Mouse (Mus musculus) heart, embryonic 11.5 days (tissue): ENCODE measurements around the gene Pou6f1. TPM values are rescaled to one million over a fixed set of nuclear protein-coding genes. Genes with fewer than 3 reads are reported as not detected.
"Not testable (repeated sequence)": the region's sequence is repeated elsewhere in the genome, so short reads cannot be mapped to it uniquely, and the experiment has no call there.

Source experiments
- ATAC-seq: fragments of 200-750 bp; cut with Nextera tagmentation; replicated peaks from 2 replicates; pipeline ENCODE4 v1.8.0; 2017; ENCODE audit warnings: moderate library complexity; ENCODE audit not compliant: insufficient number of reproducible peaks, low FRiP score, low TSS enrichment
- H3K27ac ChIP-seq: fragments of 300-500 bp; sonication (generic); 2 replicates; pipeline ENCODE4 v1.5.1; 2014; ENCODE audit warnings: mild to moderate bottlenecking, low read depth, low read length
- H3K27me3 ChIP-seq: fragments of 300-500 bp; sonication (generic); 2 replicates; pipeline ENCODE4 v1.6.1; 2014; ENCODE audit warnings: mild to moderate bottlenecking, low read length, mixed read lengths; ENCODE audit not compliant: control insufficient read depth, insufficient read depth
- H3K36me3 ChIP-seq: fragments of 300-500 bp; sonication (generic); 2 replicates; pipeline ENCODE4 v1.6.1; 2014; ENCODE audit warnings: mild to moderate bottlenecking, low read length, moderate library complexity, mixed read lengths; ENCODE audit not compliant: control insufficient read depth, insufficient read depth
- H3K4me1 ChIP-seq: fragments of 300-500 bp; sonication (generic); 2 replicates; pipeline ENCODE4 v1.6.1; 2014; ENCODE audit warnings: low read length; ENCODE audit not compliant: control insufficient read depth, insufficient read depth
- H3K4me2 ChIP-seq: fragments of 300-500 bp; sonication (generic); 2 replicates; pipeline ENCODE4 v1.6.1; 2014; ENCODE audit warnings: mild to moderate bottlenecking, moderate library complexity
- H3K4me3 ChIP-seq: fragments of 300-500 bp; sonication (generic); 2 replicates; pipeline ENCODE4 v1.5.1; 2014; ENCODE audit warnings: low read depth, low read length
- H3K9ac ChIP-seq: fragments of 300-500 bp; sonication (generic); 2 replicates; pipeline ENCODE4 v1.6.1; 2014; ENCODE audit warnings: mild to moderate bottlenecking, low read depth, low read length, moderate library complexity
- H3K9me3 ChIP-seq: fragments of 300-500 bp; sonication (generic); replicated peaks from 2 replicates; pipeline ENCODE4 v1.6.1; 2016; ENCODE audit warnings: low read length; ENCODE audit not compliant: control insufficient read depth
- WGBS: fragments of 180-500 bp; shearing (Covaris S2); extraction: QIAGEN DNeasy Blood & Tissue Kit; methylation state at CpG from one replicate; pipeline ENCODE4 v1.1.7; 2014; ENCODE audit not compliant: insufficient replicate concordance; 5-methylcytosine and 5-hydroxymethylcytosine counted together
- microRNA-seq: library from miRNA; unstranded; fragments of <30 nt; microRNA quantifications from one replicate; pipeline ENCODE4, GENCODE M21; 2016; ENCODE audit warnings: borderline number of aligned reads
- polyA plus RNA-seq: library from polyadenylated mRNA; unstranded; fragments of >200 nt; fragmentation: Nextera tagmentation; extraction: Ambion mirVana; gene quantifications from 2 replicates; pipeline ENCODE4 v1.2.1, GENCODE M21; 2014

Gene Pou6f1
- polyA plus RNA-seq, 1 experiment from 2014 or later, result 2.3 TPM

- H3K27ac ChIP-seq, result not testable (repeated sequence)
Observed at GRCm38 (mm10) chr15:100541001-100541400, 58.8 kb downstream of the Pou6f1 start.

GRCm38 (mm10) chr15:100539411-100539810 is 60.4 kb downstream of the Pou6f1 start:
- Histone ChIP-seq H3K9ac (no peak overlapping the region), H3K27me3 (no peaks in the 10 kb centered on the region), H3K4me1 (no peaks in the 10 kb centered on the region), H3K4me2 (no peak overlapping the region), H3K9me3 (no peaks in the 10 kb centered on the region), H3K27ac (no peak overlapping the region), H3K36me3 (no peaks in the 10 kb centered on the region), H3K4me3 (no peak overlapping the region)
- 89% methylated on average over 9 of the region's 9 CpGs for WGBS
- ATAC-seq, result no peak

More at GRCm38 (mm10) chr15:100541001-100541400, 58.8 kb downstream of the Pou6f1 start:
- H3K9ac ChIP-seq, H3K4me2 ChIP-seq, H3K36me3 ChIP-seq, H3K4me1 ChIP-seq, H3K9me3 ChIP-seq, ATAC-seq, H3K27me3 ChIP-seq, H3K4me3 ChIP-seq: not testable (repeated sequence)
- WGBS, result 50% methylated on average over 1 of the region's 1 CpGs

GRCm38 (mm10) chr15:100537913-100538312 is 61.9 kb downstream of the Pou6f1 start:
- Histone ChIP-seq H3K9me3 (no peaks in the 10 kb centered on the region), H3K4me3 (no peak overlapping the region), H3K4me2 (no peak overlapping the region), H3K9ac (no peak overlapping the region), H3K27me3 (no peaks in the 10 kb centered on the region), H3K27ac (no peak overlapping the region), H3K36me3 (no peaks in the 10 kb centered on the region), H3K4me1 (no peaks in the 10 kb centered on the region)
- no peak for ATAC-seq
- 73% methylated on average over 6 of the region's 6 CpGs for WGBS

- H3K27ac ChIP-seq, result no peak overlapping the region
- no peaks in the 10 kb centered on the region for H3K4me1 ChIP-seq
- H3K4me3 ChIP-seq, result no peak overlapping the region
- H3K27me3 ChIP-seq, result no peaks in the 10 kb centered on the region
- no peak for ATAC-seq
- no peak overlapping the region for H3K4me2 ChIP-seq
- H3K9ac ChIP-seq, result no peak overlapping the region
- no peaks in the 10 kb centered on the region; the same call in 1 of the 2 replicates for H3K36me3 ChIP-seq
- 48% methylated on average over 5 of the region's 5 CpGs for WGBS
- no peaks in the 10 kb centered on the region for H3K9me3 ChIP-seq
Observed at GRCm38 (mm10) chr15:100527900-100528299, 71.9 kb downstream of the Pou6f1 start.

- H3K9me3 ChIP-seq, result no peaks in the 10 kb centered on the region
- ATAC-seq, result no peak
- WGBS, result 94% methylated on average over 14 of the region's 14 CpGs
Observed at GRCm38 (mm10) chr15:100525405-100525804, 74.4 kb downstream of the Pou6f1 start.

More at GRCm38 (mm10) chr15:100525405-100525804, 74.4 kb downstream of the Pou6f1 start:
- no peak overlapping the region for H3K27ac ChIP-seq
- H3K4me1 ChIP-seq, result no peaks in the 10 kb centered on the region
- H3K9ac ChIP-seq, result no peak overlapping the region
- no peak overlapping the region for H3K4me3 ChIP-seq
- no peaks in the 10 kb centered on the region for H3K27me3 ChIP-seq
- H3K36me3 ChIP-seq, result peaks cover under 1% of the 10 kb centered on the region; the same call in 1 of the 2 replicates
- no peak overlapping the region for H3K4me2 ChIP-seq

Small RNA genes within 50 kb of the gene (microRNA-seq; reads per million reads assigned to microRNA genes)
- gene Mir6961, result not detected

Other genes with a start within 250 kb of the Pou6f1 start
- gene Methig1, start 246.8 kb downstream of the Pou6f1 start, polyA plus RNA-seq, result not detected in 2 replicates
- gene Mettl7a2, start 246.8 kb downstream of the Pou6f1 start, polyA plus RNA-seq, result not detected in 2 replicates
- gene Higd1c, start 235.4 kb downstream of the Pou6f1 start, polyA plus RNA-seq, result not detected in 2 replicates
- not detected in 2 replicates for gene Gm5475, start 177.8 kb downstream of the Pou6f1 start, polyA plus RNA-seq
- gene Slc11a2, start 174.9 kb downstream of the Pou6f1 start, polyA plus RNA-seq, result 14.9 and 15.5 TPM in 2 replicates
- gene Letmd1, start 131.0 kb downstream of the Pou6f1 start, polyA plus RNA-seq, result 19.0 and 19.3 TPM in 2 replicates
- 9.4 and 10.2 TPM in 2 replicates for gene Csrnp2, start 104.5 kb downstream of the Pou6f1 start, polyA plus RNA-seq
- gene Tfcp2, start 48.0 kb downstream of the Pou6f1 start, polyA plus RNA-seq, result 15.4 and 18.9 TPM in 2 replicates
- 219 and 233 TPM in 2 replicates for gene Dazap2, start 15.4 kb upstream of the Pou6f1 start, polyA plus RNA-seq
- 12.2 and 15.3 TPM in 2 replicates for gene Smagp, start 37.0 kb upstream of the Pou6f1 start, polyA plus RNA-seq
- gene Bin2, start 69.6 kb upstream of the Pou6f1 start, polyA plus RNA-seq, result 6.3 and 6.6 TPM in 2 replicates
- gene Cela1, start 87.9 kb upstream of the Pou6f1 start, polyA plus RNA-seq, result 1.6 and 2.2 TPM in 2 replicates
- gene Galnt6, start 129.4 kb upstream of the Pou6f1 start, polyA plus RNA-seq, result 0.11 and 0.17 TPM in 2 replicates
- 1.9 and 2.0 TPM in 2 replicates for gene Slc4a8, start 161.8 kb upstream of the Pou6f1 start, polyA plus RNA-seq